Mouse (Mus musculus) liver (tissue): Measurements from ENCODE around the gene Nup85.
"Not testable (repeated sequence)": the region's sequence is repeated elsewhere in the genome, so short reads cannot be mapped to it uniquely, and the experiment has no call there.

ENCODE experiments used
- DNase-seq: peaks from one replicate; pipeline ENCODE4 v3.0.0-alpha.2; 2020; ENCODE audit warnings: mixed read lengths

The Nup85 gene

GRCm38 (mm10) chr11:115564064-115564809 lies at the start of gene Nup85:
Gene Nup85, plus strand, starts transcription at chr11:115564434.
- peak; percentile 99 for DNase-seq

- DNase-seq, result no peak
Measured at GRCm38 (mm10) chr11:115515021-115515420, 49.2 kb upstream of the Nup85 start.

- DNase-seq, result no peak
Measured at GRCm38 (mm10) chr11:115516942-115517341, 47.3 kb upstream of the Nup85 start.

GRCm38 (mm10) chr11:115518693-115519092 lies 45.5 kb upstream of the Nup85 start:
- no peak for DNase-seq

- DNase-seq, result no peak
Measured at GRCm38 (mm10) chr11:115519581-115519980, 44.7 kb upstream of the Nup85 start.

GRCm38 (mm10) chr11:115520218-115520617 lies 44.0 kb upstream of the Nup85 start:
- DNase-seq, result no peak

GRCm38 (mm10) chr11:115521080-115521479 lies 43.2 kb upstream of the Nup85 start:
- DNase-seq, result no peak

- DNase-seq, result no peak
Measured at GRCm38 (mm10) chr11:115522238-115522637, 42.0 kb upstream of the Nup85 start.

- DNase-seq, result no peak
Measured at GRCm38 (mm10) chr11:115522703-115523102, 41.5 kb upstream of the Nup85 start.

- not testable (repeated sequence) for DNase-seq
Measured at GRCm38 (mm10) chr11:115526446-115526845, 37.8 kb upstream of the Nup85 start.

- DNase-seq, result no peak
Measured at GRCm38 (mm10) chr11:115534759-115535371, 29.4 kb upstream of the Nup85 start.

GRCm38 (mm10) chr11:115535401-115536037 lies 28.7 kb upstream of the Nup85 start:
- DNase-seq, result peak; percentile 70

- DNase-seq, result peak; percentile 99
Measured at GRCm38 (mm10) chr11:115536038-115536681, 28.1 kb upstream of the Nup85 start, which contains the start of gene Sumo2. Gene Sumo2, minus strand, starts transcription at chr11:115536276.

GRCm38 (mm10) chr11:115536856-115537568 lies 27.2 kb upstream of the Nup85 start:
- no peak for DNase-seq

- DNase-seq, result no peak
Measured at GRCm38 (mm10) chr11:115538045-115538444, 26.2 kb upstream of the Nup85 start.

GRCm38 (mm10) chr11:115543571-115543970 lies 20.7 kb upstream of the Nup85 start:
- DNase-seq, result no peak

GRCm38 (mm10) chr11:115552783-115553182 lies 11.5 kb upstream of the Nup85 start:
- DNase-seq, result no peak

- DNase-seq, result no peak
Measured at GRCm38 (mm10) chr11:115555717-115556116, 8.5 kb upstream of the Nup85 start.

- DNase-seq, result peak; percentile 46
Measured at GRCm38 (mm10) chr11:115563406-115563805, 828 bp upstream of the Nup85 start.

- DNase-seq, result no peak
Measured at GRCm38 (mm10) chr11:115564961-115565360, 727 bp downstream of the Nup85 start.

- no peak for DNase-seq
Measured at GRCm38 (mm10) chr11:115579080-115579479, 14.8 kb downstream of the Nup85 start.

- no peak for DNase-seq
Measured at GRCm38 (mm10) chr11:115582913-115583606, 18.8 kb downstream of the Nup85 start.
